Mouse (Mus musculus): ENCODE results near the gene Psmb9. TPM values are rescaled to one million over a fixed set of nuclear protein-coding genes. Genes with fewer than 3 reads are reported as not detected.

Psmb9 gene
- polyA plus RNA-seq, 1 experiment from 2014 or later: 3.8 TPM

GRCm38 (mm10) chr17:34134451-34134850, 53.1 kb downstream of the Psmb9 start:
- 83% methylated on average over 3 of the region's 3 CpGs for WGBS
- Histone ChIP-seq H3K27me3 (peaks cover 31% of the 10 kb centered on the region), H3K36me3 (no peaks in the 10 kb centered on the region), H3K4me3 (no peak overlapping the region), H3K4me1 (peaks cover 11% of the 10 kb centered on the region), H3K4me2 (no peak overlapping the region), H3K9ac (no peak overlapping the region), H3K27ac (no peak overlapping the region), H3K9me3 (no peaks in the 10 kb centered on the region)
- ATAC-seq (ENCODE audit: insufficient number of reproducible peaks, insufficient read depth, low FRiP score, low TSS enrichment, low read depth): no peak

- no peak for ATAC-seq (ENCODE audit: insufficient number of reproducible peaks, insufficient read depth, low FRiP score, low TSS enrichment, low read depth)
- 85% methylated on average over 11 of the region's 11 CpGs for WGBS
- no peaks in the 10 kb centered on the region for H3K36me3 ChIP-seq
These were observed 54.3 kb downstream of the Psmb9 start for GRCm38 (mm10) chr17:34133289-34133688.

More at GRCm38 (mm10) chr17:34133289-34133688, 54.3 kb downstream of the Psmb9 start:
- Histone ChIP-seq H3K4me2 (no peak overlapping the region), H3K27me3 (peaks cover 20% of the 10 kb centered on the region), H3K9me3 (no peaks in the 10 kb centered on the region), H3K27ac (no peak overlapping the region), H3K4me3 (no peak overlapping the region), H3K4me1 (peaks cover 18% of the 10 kb centered on the region), H3K9ac (no peak overlapping the region)

Other genes starting within 250 kb of the Psmb9 start
- gene Pfdn6, start 247.4 kb downstream of the Psmb9 start, polyA plus RNA-seq (2015; fragmentation: Nextera tagmentation; extraction: Ambion mirVana): 176 and 190 TPM in 2 replicates
- gene Wdr46, start 247.1 kb downstream of the Psmb9 start, polyA plus RNA-seq (2015; fragmentation: Nextera tagmentation; extraction: Ambion mirVana): 36.2 and 40.7 TPM in 2 replicates
- 7.0 and 7.2 TPM in 2 replicates for gene B3galt4, start 236.3 kb downstream of the Psmb9 start, polyA plus RNA-seq (2015; fragmentation: Nextera tagmentation; extraction: Ambion mirVana)
- 45.7 and 49.6 TPM in 2 replicates for gene Vps52, start 232.0 kb downstream of the Psmb9 start, polyA plus RNA-seq (2015; fragmentation: Nextera tagmentation; extraction: Ambion mirVana)
- 1,782 and 1,797 TPM in 2 replicates for gene Rps18, start 231.8 kb downstream of the Psmb9 start, polyA plus RNA-seq (2015; fragmentation: Nextera tagmentation; extraction: Ambion mirVana)
- 8.5 and 14.6 TPM in 2 replicates for gene H2-K1, start 187.4 kb downstream of the Psmb9 start, polyA plus RNA-seq (2015; fragmentation: Nextera tagmentation; extraction: Ambion mirVana)
- gene Ring1, start 163.1 kb downstream of the Psmb9 start, polyA plus RNA-seq (2015; fragmentation: Nextera tagmentation; extraction: Ambion mirVana): 17.1 and 22.3 TPM in 2 replicates
- 57.4 and 58.8 TPM in 2 replicates for gene H2-Ke6, start 159.7 kb downstream of the Psmb9 start, polyA plus RNA-seq (2015; fragmentation: Nextera tagmentation; extraction: Ambion mirVana)
- 201 and 212 TPM in 2 replicates for gene Slc39a7, start 156.1 kb downstream of the Psmb9 start, polyA plus RNA-seq (2015; fragmentation: Nextera tagmentation; extraction: Ambion mirVana)
- 53.4 and 56.4 TPM in 2 replicates for gene Rxrb, start 156.0 kb downstream of the Psmb9 start, polyA plus RNA-seq (2015; fragmentation: Nextera tagmentation; extraction: Ambion mirVana)
- 23.7 and 26.5 TPM in 2 replicates for gene Col11a2, start 148.3 kb downstream of the Psmb9 start, polyA plus RNA-seq (2015; fragmentation: Nextera tagmentation; extraction: Ambion mirVana)
- 0.48 and 0.65 TPM in 2 replicates for gene H2-Oa, start 95.4 kb downstream of the Psmb9 start, polyA plus RNA-seq (2015; fragmentation: Nextera tagmentation; extraction: Ambion mirVana)
- gene H2-DMa, start 68.2 kb downstream of the Psmb9 start, polyA plus RNA-seq (2015; fragmentation: Nextera tagmentation; extraction: Ambion mirVana): 17.2 and 17.6 TPM in 2 replicates
- 122 and 142 TPM in 2 replicates for gene Brd2, start 65.1 kb downstream of the Psmb9 start, polyA plus RNA-seq (2015; fragmentation: Nextera tagmentation; extraction: Ambion mirVana)
- gene H2-DMb2, start 44.5 kb downstream of the Psmb9 start, polyA plus RNA-seq (2015; fragmentation: Nextera tagmentation; extraction: Ambion mirVana): 0.67 and 1.1 TPM in 2 replicates
- 2.0 and 2.6 TPM in 2 replicates for gene H2-DMb1, start 34.7 kb downstream of the Psmb9 start, polyA plus RNA-seq (2015; fragmentation: Nextera tagmentation; extraction: Ambion mirVana)
- gene Tap1, start 211 bp downstream of the Psmb9 start, polyA plus RNA-seq (2015; fragmentation: Nextera tagmentation; extraction: Ambion mirVana): 8.4 and 9.5 TPM in 2 replicates
- 4.3 and 5.7 TPM in 2 replicates for gene Psmb8, start 10.0 kb upstream of the Psmb9 start, polyA plus RNA-seq (2015; fragmentation: Nextera tagmentation; extraction: Ambion mirVana)
- gene Tap2, start 15.8 kb upstream of the Psmb9 start, polyA plus RNA-seq (2015; fragmentation: Nextera tagmentation; extraction: Ambion mirVana): 3.5 and 3.7 TPM in 2 replicates
- gene H2-Ob, start 51.1 kb upstream of the Psmb9 start, polyA plus RNA-seq (2015; fragmentation: Nextera tagmentation; extraction: Ambion mirVana): not detected in 2 replicates
- gene H2-Ab1, start 69.9 kb upstream of the Psmb9 start, polyA plus RNA-seq (2015; fragmentation: Nextera tagmentation; extraction: Ambion mirVana): 5.3 and 5.6 TPM in 2 replicates
- 0.73 and 0.98 TPM in 2 replicates for gene H2-Aa, start 100.1 kb upstream of the Psmb9 start, polyA plus RNA-seq (2015; fragmentation: Nextera tagmentation; extraction: Ambion mirVana)
- 1.3 and 3.4 TPM in 2 replicates for gene H2-Eb1, start 118.1 kb upstream of the Psmb9 start, polyA plus RNA-seq (2015; fragmentation: Nextera tagmentation; extraction: Ambion mirVana)
- not detected in 2 replicates for gene H2-Eb2, start 137.9 kb upstream of the Psmb9 start, polyA plus RNA-seq (2015; fragmentation: Nextera tagmentation; extraction: Ambion mirVana)
- gene Btnl2, start 167.1 kb upstream of the Psmb9 start, polyA plus RNA-seq (2015; fragmentation: Nextera tagmentation; extraction: Ambion mirVana): 0.13 and 0.17 TPM in 2 replicates
- 0.21 TPM in 1 of 2 replicates, not detected in the other for gene Btnl1, start 189.4 kb upstream of the Psmb9 start, polyA plus RNA-seq (2015; fragmentation: Nextera tagmentation; extraction: Ambion mirVana)
- 0.52 and 0.96 TPM in 2 replicates for gene BC051142, start 211.1 kb upstream of the Psmb9 start, polyA plus RNA-seq (2015; fragmentation: Nextera tagmentation; extraction: Ambion mirVana)

All from embryonic facial prominence, embryonic 13.5 days (tissue).